Mouse (Mus musculus): Measurements from ENCODE around the gene Cfap157. TPM values are rescaled to one million over a fixed set of nuclear protein-coding genes. Genes with fewer than 3 reads are reported as not detected.

Cfap157 gene
- total RNA-seq (2014; rRNA removed) (0.19 and 1.4 TPM in 2 replicates), polyA plus RNA-seq (2015; fragmentation: Nextera tagmentation; extraction: Ambion mirVana) (0.48 and 1.1 TPM in 2 replicates)

DNA sequence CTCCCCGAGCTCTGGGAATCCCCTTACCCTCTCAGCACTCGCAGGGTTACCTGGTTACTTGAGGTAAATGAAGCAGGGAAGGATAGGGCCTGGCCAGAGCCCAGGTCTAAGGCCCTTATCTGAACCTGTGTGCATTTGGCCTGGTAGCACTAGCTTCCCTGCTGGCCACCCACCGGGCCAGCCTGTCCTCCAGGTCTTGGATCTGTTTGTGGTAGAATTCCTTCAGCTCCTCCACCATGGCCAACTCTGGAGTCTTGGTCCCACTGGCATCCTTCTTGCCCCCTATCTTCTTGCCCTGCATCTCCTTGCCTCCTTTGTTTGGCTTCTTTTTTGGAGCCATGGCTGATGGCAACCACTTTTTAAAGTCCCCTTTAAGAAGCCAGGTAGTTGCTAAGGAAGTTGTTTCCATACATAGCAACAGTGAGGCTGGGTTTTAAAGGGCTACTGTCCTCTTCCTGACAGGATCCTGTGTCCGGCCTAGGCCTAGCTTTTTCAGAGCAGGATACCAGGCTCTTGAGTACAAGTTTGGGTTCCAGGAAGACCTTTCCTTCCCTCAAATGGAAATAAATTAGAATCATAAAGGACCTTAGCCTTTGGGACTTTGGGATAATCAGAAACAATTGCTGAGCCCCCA, at the start of gene Cfap157:
Gene Cfap157 (minus strand): TSS at position 381 of the 634 bp plus-strand sequence.
- ATAC-seq (ENCODE audit: low FRiP score) (no peak), DNase-seq (ENCODE audit: low spot score) (peak; percentile 71)
- no peaks in the 10 kb centered on the region for H3K27me3 ChIP-seq (ENCODE audit: insufficient read depth, low read length)
- H3K4me2 ChIP-seq (ENCODE audit: low read depth, low read length, poor library complexity, severe bottlenecking), result peak within 1 kb of the TSS; percentile 31
- TF ChIP-seq CTCF (IDR thresholded peaks at IDR 0.05), result no peak
- 61% methylated on average over 4 of the region's 4 CpGs for WGBS
- no peak within 1 kb of the TSS for H3K9ac ChIP-seq (replicated peaks; ENCODE audit: low read length, poor library complexity, severe bottlenecking)
- no peaks in the 10 kb centered on the region for H3K9me3 ChIP-seq (ENCODE audit: low read length)
- peaks cover 5% of the 10 kb centered on the region; the same call in 1 of the 2 replicates for H3K36me3 ChIP-seq (ENCODE audit: insufficient read depth, low read length)
- no peaks in the 10 kb centered on the region for H3K4me1 ChIP-seq (ENCODE audit: insufficient read depth, low read length)
- H3K27ac ChIP-seq (ENCODE audit: low read depth, low read length), result peak within 1 kb of the TSS; percentile 52
- peak within 1 kb of the TSS; percentile 6; the same call in 1 of the 2 replicates for H3K4me3 ChIP-seq (ENCODE audit: low read depth, low read length)

DNA sequence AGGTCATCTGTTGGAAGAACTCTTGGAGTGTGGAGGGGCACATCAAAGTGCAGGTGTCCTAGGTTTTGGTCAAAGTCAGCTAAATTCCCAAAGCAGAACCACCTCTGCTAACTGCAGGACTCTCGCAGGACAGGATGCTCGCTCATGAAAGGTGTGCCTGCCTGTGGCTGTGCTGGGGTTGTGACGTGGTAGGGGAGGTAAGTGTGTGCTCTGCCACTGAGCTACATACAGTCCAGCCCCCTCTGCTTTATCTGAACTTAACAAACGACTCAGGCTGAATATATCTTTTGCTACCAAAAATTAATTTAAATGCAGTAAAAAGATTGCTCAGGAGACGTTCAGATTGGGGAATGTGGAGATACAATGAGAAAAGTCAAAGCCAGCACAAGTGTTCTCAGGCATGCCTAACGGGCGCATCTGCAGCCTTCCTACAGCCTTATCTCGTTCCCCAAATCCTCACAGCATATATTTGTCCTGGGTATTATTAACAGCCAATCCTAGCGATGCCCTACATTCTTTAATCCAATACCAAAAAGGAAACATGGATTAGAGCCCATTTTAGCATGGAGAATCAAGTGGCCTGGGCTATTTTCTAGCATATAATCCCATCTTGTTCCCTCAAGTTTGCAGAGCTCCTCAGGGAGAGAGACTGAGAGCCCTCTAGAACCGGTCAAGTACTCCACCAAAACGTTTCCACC, 44.9 kb upstream of the Cfap157 start:
- no peak overlapping the region for H3K9ac ChIP-seq (replicated peaks; ENCODE audit: low read length, poor library complexity, severe bottlenecking)
- 58% methylated on average over 11 of the region's 11 CpGs for WGBS
- no peaks in the 10 kb centered on the region for H3K9me3 ChIP-seq (ENCODE audit: low read length)
- ATAC-seq (ENCODE audit: low FRiP score) (no peak), DNase-seq (ENCODE audit: low spot score) (no peak)
- no peak overlapping the region for H3K27ac ChIP-seq (ENCODE audit: low read depth, low read length)
- H3K4me2 ChIP-seq (ENCODE audit: low read depth, low read length, poor library complexity, severe bottlenecking), result no peak overlapping the region
- TF ChIP-seq CTCF (IDR thresholded peaks at IDR 0.05), result no peak
- no peaks in the 10 kb centered on the region for H3K36me3 ChIP-seq (ENCODE audit: insufficient read depth, low read length)
- H3K4me3 ChIP-seq (ENCODE audit: low read depth, low read length), result no peak overlapping the region
- H3K4me1 ChIP-seq (ENCODE audit: insufficient read depth, low read length), result no peaks in the 10 kb centered on the region
- H3K27me3 ChIP-seq (ENCODE audit: insufficient read depth, low read length), result no peaks in the 10 kb centered on the region

GRCm38 (mm10) chr2:32825796-32826195, 41.6 kb upstream of the Cfap157 start:
- Histone ChIP-seq H3K36me3 (ENCODE audit: insufficient read depth, low read length) (peaks cover 10% of the 10 kb centered on the region), H3K4me3 (ENCODE audit: low read depth, low read length) (no peak overlapping the region), H3K27me3 (ENCODE audit: insufficient read depth, low read length) (no peaks in the 10 kb centered on the region), H3K4me1 (ENCODE audit: insufficient read depth, low read length) (no peaks in the 10 kb centered on the region), H3K4me2 (ENCODE audit: low read depth, low read length, poor library complexity, severe bottlenecking) (no peak overlapping the region), H3K27ac (ENCODE audit: low read depth, low read length) (no peak overlapping the region), H3K9ac (replicated peaks; ENCODE audit: low read length, poor library complexity, severe bottlenecking) (no peak overlapping the region), H3K9me3 (ENCODE audit: low read length) (no peaks in the 10 kb centered on the region)
- TF ChIP-seq CTCF (IDR thresholded peaks at IDR 0.05), result no peak
- DNase-seq (ENCODE audit: low spot score), result no peak
- no peak for ATAC-seq (ENCODE audit: low FRiP score)
- 88% methylated on average over 6 of the region's 6 CpGs for WGBS

GRCm38 (mm10) chr2:32824778-32825177, 40.5 kb upstream of the Cfap157 start:
- WGBS, result 90% methylated on average over 1 of the region's 1 CpGs
- no peak for ATAC-seq (ENCODE audit: low FRiP score)
- no peak overlapping the region for H3K4me2 ChIP-seq (ENCODE audit: low read depth, low read length, poor library complexity, severe bottlenecking)
- H3K27me3 ChIP-seq (ENCODE audit: insufficient read depth, low read length), result no peaks in the 10 kb centered on the region
- no peaks in the 10 kb centered on the region for H3K4me1 ChIP-seq (ENCODE audit: insufficient read depth, low read length)
- H3K4me3 ChIP-seq (ENCODE audit: low read depth, low read length), result no peak overlapping the region
- no peak for TF ChIP-seq CTCF (IDR thresholded peaks at IDR 0.05)
- H3K9ac ChIP-seq (replicated peaks; ENCODE audit: low read length, poor library complexity, severe bottlenecking), result no peak overlapping the region
- H3K27ac ChIP-seq (ENCODE audit: low read depth, low read length), result no peak overlapping the region
- H3K9me3 ChIP-seq (ENCODE audit: low read length), result no peaks in the 10 kb centered on the region
- peaks cover 17% of the 10 kb centered on the region for H3K36me3 ChIP-seq (ENCODE audit: insufficient read depth, low read length)
- DNase-seq (ENCODE audit: low spot score), result no peak

- Histone ChIP-seq H3K9ac (replicated peaks; ENCODE audit: low read length, poor library complexity, severe bottlenecking) (no peak overlapping the region), H3K4me1 (ENCODE audit: insufficient read depth, low read length) (no peaks in the 10 kb centered on the region), H3K27me3 (ENCODE audit: insufficient read depth, low read length) (no peaks in the 10 kb centered on the region), H3K4me2 (ENCODE audit: low read depth, low read length, poor library complexity, severe bottlenecking) (no peak overlapping the region), H3K27ac (ENCODE audit: low read depth, low read length) (no peak overlapping the region), H3K4me3 (ENCODE audit: low read depth, low read length) (no peak overlapping the region), H3K9me3 (ENCODE audit: low read length) (no peaks in the 10 kb centered on the region), H3K36me3 (ENCODE audit: insufficient read depth, low read length) (peaks cover 21% of the 10 kb centered on the region)
- DNase-seq (ENCODE audit: low spot score), result peak; percentile 26
- TF ChIP-seq CTCF (IDR thresholded peaks at IDR 0.05), result no peak
- ATAC-seq (ENCODE audit: low FRiP score), result no peak
- WGBS, result 30% methylated on average over 8 of the region's 8 CpGs
Observed at GRCm38 (mm10) chr2:32824181-32824580, 40.0 kb upstream of the Cfap157 start.

DNA sequence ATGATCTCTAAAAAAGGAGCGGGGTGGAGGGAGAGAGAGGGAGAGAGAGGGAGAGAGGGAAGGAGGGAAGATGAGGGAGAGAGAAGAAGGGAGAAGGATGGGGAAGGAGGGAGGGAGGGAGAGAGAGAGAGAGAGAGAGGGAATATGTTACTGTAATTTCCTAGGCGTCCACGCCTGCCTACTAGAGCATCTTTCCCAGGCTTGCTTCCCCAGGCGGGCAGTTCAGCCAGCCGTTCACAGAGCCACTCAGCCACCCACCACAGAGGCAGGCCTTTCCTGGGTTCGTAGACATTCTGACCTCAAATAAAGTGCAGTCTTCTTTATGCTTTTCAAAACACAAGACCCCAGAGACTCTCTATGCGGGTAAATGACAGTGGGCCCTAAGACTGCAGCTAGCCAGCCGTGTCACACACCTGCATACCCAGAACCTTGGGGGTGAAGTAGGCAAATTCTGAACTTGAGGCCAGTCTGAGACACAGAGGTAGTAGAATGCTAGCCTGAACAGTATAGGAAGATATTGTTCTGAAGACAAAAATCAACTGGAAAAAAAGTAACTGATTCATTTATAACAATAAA, 39.4 kb upstream of the Cfap157 start:
- no peaks in the 10 kb centered on the region for H3K9me3 ChIP-seq (ENCODE audit: low read length)
- H3K27me3 ChIP-seq (ENCODE audit: insufficient read depth, low read length), result no peaks in the 10 kb centered on the region
- ATAC-seq (ENCODE audit: low FRiP score) (no peak), DNase-seq (ENCODE audit: low spot score) (no peak)
- no peak overlapping the region for H3K4me2 ChIP-seq (ENCODE audit: low read depth, low read length, poor library complexity, severe bottlenecking)
- no peak overlapping the region for H3K4me3 ChIP-seq (ENCODE audit: low read depth, low read length)
- 68% methylated on average over 8 of the region's 8 CpGs for WGBS
- H3K36me3 ChIP-seq (ENCODE audit: insufficient read depth, low read length), result peaks cover 25% of the 10 kb centered on the region
- TF ChIP-seq CTCF (IDR thresholded peaks at IDR 0.05), result no peak
- H3K27ac ChIP-seq (ENCODE audit: low read depth, low read length), result no peak overlapping the region
- no peak overlapping the region for H3K9ac ChIP-seq (replicated peaks; ENCODE audit: low read length, poor library complexity, severe bottlenecking)
- H3K4me1 ChIP-seq (ENCODE audit: insufficient read depth, low read length), result no peaks in the 10 kb centered on the region

Data from midbrain, postnatal 0 days (tissue).